Mouse (Mus musculus) midbrain, embryonic 12.5 days (tissue): ENCODE data around the gene Card9. TPM values are rescaled to one million over a fixed set of nuclear protein-coding genes. Genes with fewer than 3 reads are reported as not detected.
A peak's percentile ranks its signal among the peaks of the same experiment; 100 is the strongest.

Experiments used
- ATAC-seq: fragments of 200-750 bp; cut with Nextera tagmentation; 2 replicates; pipeline ENCODE4 v1.8.0; 2017; ENCODE audit warnings: low read depth, moderate TSS enrichment, moderate library complexity; ENCODE audit not compliant: low FRiP score
- H3K27ac ChIP-seq: fragments of 300-500 bp; sonication (generic); replicated peaks from 2 replicates; pipeline ENCODE4 v1.5.1; 2016; ENCODE audit warnings: mild to moderate bottlenecking
- H3K27me3 ChIP-seq: fragments of 300-500 bp; sonication (generic); 2 replicates; pipeline ENCODE4 v1.6.1; 2016; ENCODE audit warnings: mild to moderate bottlenecking
- H3K36me3 ChIP-seq: fragments of 300-500 bp; sonication (generic); 2 replicates; pipeline ENCODE4 v1.6.1; 2016
- H3K4me1 ChIP-seq: fragments of 300-500 bp; sonication (generic); 2 replicates; pipeline ENCODE4 v1.6.1; 2016
- H3K4me2 ChIP-seq: fragments of 300-500 bp; sonication (generic); replicated peaks from 2 replicates; pipeline ENCODE4 v1.6.1; 2016; ENCODE audit warnings: mild to moderate bottlenecking, moderate library complexity
- H3K4me3 ChIP-seq: fragments of 300-500 bp; sonication (generic); 2 replicates; pipeline ENCODE4 v1.5.1; 2016; ENCODE audit warnings: mild to moderate bottlenecking
- H3K9ac ChIP-seq: fragments of 300-500 bp; sonication (generic); replicated peaks from 2 replicates; pipeline ENCODE4 v1.6.1; 2016; ENCODE audit warnings: mild to moderate bottlenecking, moderate library complexity
- H3K9me3 ChIP-seq: fragments of 300-500 bp; sonication (generic); 2 replicates; pipeline ENCODE4 v1.6.1; 2016; ENCODE audit warnings: mild to moderate bottlenecking
- WGBS: fragments of 180-500 bp; shearing (Covaris S2); methylation state at CpG from one replicate; pipeline ENCODE4 v1.1.7; 2016; 5-methylcytosine and 5-hydroxymethylcytosine counted together
- polyA plus RNA-seq: library from polyadenylated mRNA; unstranded; fragments of >200 nt; fragmentation: Nextera tagmentation; extraction: Ambion mirVana; gene quantifications from 2 replicates; pipeline ENCODE4 v1.2.1, GENCODE M21; 2016

Gene Card9
- polyA plus RNA-seq, 1 experiment from 2014 or later, result 2.1 TPM

DNA sequence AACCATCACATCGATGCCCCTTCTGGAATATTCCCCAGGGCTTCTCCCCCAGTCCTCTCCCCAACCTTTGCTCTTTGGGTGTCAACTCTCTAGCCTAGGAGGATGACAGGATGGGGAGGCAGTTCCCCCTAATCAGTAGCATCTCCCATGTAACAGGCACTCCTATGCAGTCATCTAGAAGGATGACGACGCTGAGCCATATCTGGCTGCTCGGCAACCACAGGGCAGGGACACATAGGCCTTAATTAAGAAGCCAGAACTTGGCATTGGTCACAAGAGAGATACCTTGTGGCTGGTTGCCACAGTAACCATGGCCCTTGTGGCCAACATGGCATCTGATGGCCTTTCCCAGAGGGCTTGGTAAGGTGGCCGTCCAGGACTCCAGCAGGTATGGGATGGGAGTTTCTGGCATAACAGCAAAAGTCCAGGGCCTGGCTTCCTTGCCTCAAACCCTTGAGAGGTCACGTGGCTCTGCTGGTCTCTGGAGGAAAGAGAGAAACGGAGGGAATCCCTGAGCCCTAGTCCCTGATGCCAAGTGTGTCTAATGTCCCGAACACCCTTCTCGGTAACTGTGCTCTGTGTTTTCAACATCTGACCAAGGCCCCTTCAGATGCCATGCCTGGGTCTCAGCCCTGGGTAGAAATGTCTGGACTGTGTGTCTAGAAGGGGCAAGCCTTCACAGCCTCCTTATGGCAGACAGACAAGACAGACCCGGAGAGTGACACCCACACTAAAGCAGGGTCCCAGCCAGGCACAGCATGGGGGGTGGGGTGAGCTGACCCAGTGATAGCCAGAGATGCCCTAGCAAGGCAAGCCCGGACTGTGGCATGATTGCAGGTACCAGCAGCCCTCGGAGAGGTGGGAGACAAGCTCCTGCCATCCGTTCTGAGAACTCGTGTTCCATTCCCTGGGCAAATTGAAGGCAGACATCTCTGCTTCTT, 40.2 kb downstream of the Card9 start:
- peaks cover 50% of the 10 kb centered on the region for H3K4me1 ChIP-seq
- no peak overlapping the region for H3K4me3 ChIP-seq
- peaks cover 48% of the 10 kb centered on the region for H3K36me3 ChIP-seq
- ATAC-seq, result no peak
- no peaks in the 10 kb centered on the region for H3K27me3 ChIP-seq
- WGBS, result 91% methylated on average over 14 of the region's 14 CpGs
- no peak overlapping the region for H3K4me2 ChIP-seq
- H3K27ac ChIP-seq, result no peak overlapping the region
- no peak overlapping the region for H3K9ac ChIP-seq
- H3K9me3 ChIP-seq, result no peaks in the 10 kb centered on the region

- H3K9me3 ChIP-seq, result no peaks in the 10 kb centered on the region
- no peak overlapping the region for H3K4me3 ChIP-seq
- H3K9ac ChIP-seq, result no peak overlapping the region
- no peak for ATAC-seq
- WGBS, result 84% methylated on average over 13 of the region's 13 CpGs
- peaks cover 56% of the 10 kb centered on the region for H3K4me1 ChIP-seq
- H3K4me2 ChIP-seq, result no peak overlapping the region
- no peaks in the 10 kb centered on the region for H3K27me3 ChIP-seq
- no peak overlapping the region for H3K27ac ChIP-seq
- H3K36me3 ChIP-seq, result peaks cover 40% of the 10 kb centered on the region
Observed at GRCm38 (mm10) chr2:26319519-26320244, 41.0 kb downstream of the Card9 start.

DNA sequence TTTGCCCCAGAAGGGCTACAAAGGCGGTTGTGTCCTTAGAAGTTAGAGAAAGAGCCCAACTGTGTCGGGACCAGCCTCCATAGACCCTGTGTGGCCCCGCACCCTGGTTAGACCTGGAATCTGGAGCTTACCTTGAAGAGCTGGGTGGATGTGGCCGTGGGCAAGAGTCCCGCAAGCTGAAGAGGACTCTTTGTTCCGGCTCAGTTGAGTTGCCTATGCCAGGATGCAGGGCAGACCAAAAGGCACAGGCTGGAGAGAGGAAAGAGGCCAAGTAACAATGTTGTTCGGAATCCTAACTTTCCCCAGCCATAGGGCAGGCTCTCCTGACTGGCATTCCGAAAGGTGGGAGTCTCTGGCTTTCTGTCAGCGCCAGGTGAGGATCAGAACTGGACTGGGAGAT, 41.6 kb downstream of the Card9 start:
- H3K4me2 ChIP-seq, result no peak overlapping the region
- peaks cover 59% of the 10 kb centered on the region for H3K4me1 ChIP-seq
- H3K9ac ChIP-seq, result no peak overlapping the region
- no peak for ATAC-seq
- no peak overlapping the region for H3K27ac ChIP-seq
- 92% methylated on average over 9 of the region's 9 CpGs for WGBS
- no peaks in the 10 kb centered on the region for H3K27me3 ChIP-seq
- peaks cover 34% of the 10 kb centered on the region for H3K36me3 ChIP-seq
- no peak overlapping the region for H3K4me3 ChIP-seq
- H3K9me3 ChIP-seq, result no peaks in the 10 kb centered on the region

GRCm38 (mm10) chr2:26317991-26318672, 42.6 kb downstream of the Card9 start:
- H3K4me3 ChIP-seq, result peak overlapping the region; percentile 90
- H3K4me2 ChIP-seq, result peak overlapping the region; percentile 84
- no peaks in the 10 kb centered on the region for H3K27me3 ChIP-seq
- no peak for ATAC-seq
- H3K27ac ChIP-seq, result no peak overlapping the region
- 91% methylated on average over 3 of the region's 3 CpGs for WGBS
- H3K9ac ChIP-seq, result peak overlapping the region; percentile 97; the same call in 1 of the 2 replicates
- H3K4me1 ChIP-seq, result peaks cover 59% of the 10 kb centered on the region
- peaks cover 25% of the 10 kb centered on the region for H3K36me3 ChIP-seq
- H3K9me3 ChIP-seq, result no peaks in the 10 kb centered on the region

GRCm38 (mm10) chr2:26317371-26317770, 43.3 kb downstream of the Card9 start:
- Histone ChIP-seq H3K27me3 (no peaks in the 10 kb centered on the region), H3K4me3 (peak overlapping the region; percentile 90), H3K9me3 (no peaks in the 10 kb centered on the region), H3K4me2 (peak overlapping the region; percentile 84), H3K9ac (peak overlapping the region; percentile 97; the same call in 1 of the 2 replicates), H3K27ac (no peak overlapping the region), H3K36me3 (peaks cover 17% of the 10 kb centered on the region), H3K4me1 (peaks cover 59% of the 10 kb centered on the region)
- WGBS, result 82% methylated on average over 3 of the region's 3 CpGs
- ATAC-seq, result no peak

DNA sequence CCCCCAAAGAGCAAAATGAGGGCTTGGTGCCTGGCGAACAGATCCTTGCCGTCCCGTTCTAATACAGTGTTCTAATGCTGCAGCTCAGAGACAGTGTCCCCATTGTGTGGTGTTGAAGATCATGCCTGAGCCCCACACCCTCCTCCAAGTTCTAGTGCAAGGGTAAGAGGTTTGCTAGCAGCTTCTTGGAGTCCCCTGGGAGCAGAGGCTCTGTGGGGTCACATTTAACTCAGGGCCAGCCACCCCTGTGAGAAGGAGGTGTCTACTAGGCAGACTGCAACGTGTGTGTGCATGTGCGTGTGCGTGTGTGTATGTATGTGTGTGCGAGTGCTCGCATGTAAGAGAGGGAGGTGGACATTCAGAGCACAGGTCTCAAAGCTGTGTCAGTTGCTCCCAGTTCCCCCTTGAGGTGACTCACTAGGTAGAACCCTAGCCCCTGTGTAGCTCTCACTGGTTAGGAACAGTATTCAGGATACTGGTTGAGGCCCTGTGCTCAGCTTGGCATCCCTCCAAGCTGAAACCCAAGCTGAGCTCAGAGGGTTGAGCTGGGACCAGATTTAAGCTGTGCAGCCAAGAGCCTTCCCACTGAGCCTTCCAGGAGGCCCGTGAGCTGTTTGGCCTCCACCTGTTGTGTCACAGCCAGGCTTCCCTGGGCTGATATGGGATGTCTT, 44.0 kb downstream of the Card9 start:
- no peaks in the 10 kb centered on the region for H3K9me3 ChIP-seq
- ATAC-seq, result no peak
- H3K27me3 ChIP-seq, result no peaks in the 10 kb centered on the region
- peaks cover 59% of the 10 kb centered on the region for H3K4me1 ChIP-seq
- peak overlapping the region; percentile 97 for H3K9ac ChIP-seq
- H3K27ac ChIP-seq, result peak overlapping the region; percentile 96
- H3K4me2 ChIP-seq, result peak overlapping the region; percentile 84
- H3K4me3 ChIP-seq, result peak overlapping the region; percentile 90
- H3K36me3 ChIP-seq, result 0 out of 2 replicates have a peak, but pooled peaks cover 15% of the 10 kb centered on the region
- WGBS, result 60% methylated on average over 9 of the region's 9 CpGs

DNA sequence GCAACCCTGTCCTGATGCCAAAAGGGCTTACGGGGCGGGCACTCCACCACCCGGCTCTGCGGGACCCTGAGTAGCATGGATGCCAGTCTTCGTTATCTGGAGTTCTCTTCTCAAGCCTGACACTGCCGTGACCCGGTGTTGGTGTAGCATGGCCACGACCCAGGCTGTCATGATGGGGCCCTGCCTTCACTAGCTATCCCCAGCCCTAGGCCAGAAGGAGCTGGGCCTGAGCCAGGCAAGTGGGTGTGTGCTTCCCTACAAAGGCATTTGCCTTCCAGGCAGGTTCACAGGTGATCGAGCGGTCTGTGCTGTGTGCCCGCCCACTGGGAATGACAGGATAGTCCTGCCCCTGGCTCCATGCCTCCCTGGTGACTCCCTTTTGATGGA, 44.8 kb downstream of the Card9 start:
- Histone ChIP-seq H3K27me3 (no peaks in the 10 kb centered on the region), H3K9ac (peak overlapping the region; percentile 97), H3K4me1 (peaks cover 53% of the 10 kb centered on the region), H3K27ac (peak overlapping the region; percentile 96), H3K4me2 (peak overlapping the region; percentile 84), H3K9me3 (no peaks in the 10 kb centered on the region), H3K4me3 (peak overlapping the region; percentile 90), H3K36me3 (0 out of 2 replicates have a peak, but pooled peaks cover 15% of the 10 kb centered on the region)
- 1% methylated on average over 11 of the region's 11 CpGs for WGBS
- no peak; the same call in 1 of the 2 replicates for ATAC-seq

DNA sequence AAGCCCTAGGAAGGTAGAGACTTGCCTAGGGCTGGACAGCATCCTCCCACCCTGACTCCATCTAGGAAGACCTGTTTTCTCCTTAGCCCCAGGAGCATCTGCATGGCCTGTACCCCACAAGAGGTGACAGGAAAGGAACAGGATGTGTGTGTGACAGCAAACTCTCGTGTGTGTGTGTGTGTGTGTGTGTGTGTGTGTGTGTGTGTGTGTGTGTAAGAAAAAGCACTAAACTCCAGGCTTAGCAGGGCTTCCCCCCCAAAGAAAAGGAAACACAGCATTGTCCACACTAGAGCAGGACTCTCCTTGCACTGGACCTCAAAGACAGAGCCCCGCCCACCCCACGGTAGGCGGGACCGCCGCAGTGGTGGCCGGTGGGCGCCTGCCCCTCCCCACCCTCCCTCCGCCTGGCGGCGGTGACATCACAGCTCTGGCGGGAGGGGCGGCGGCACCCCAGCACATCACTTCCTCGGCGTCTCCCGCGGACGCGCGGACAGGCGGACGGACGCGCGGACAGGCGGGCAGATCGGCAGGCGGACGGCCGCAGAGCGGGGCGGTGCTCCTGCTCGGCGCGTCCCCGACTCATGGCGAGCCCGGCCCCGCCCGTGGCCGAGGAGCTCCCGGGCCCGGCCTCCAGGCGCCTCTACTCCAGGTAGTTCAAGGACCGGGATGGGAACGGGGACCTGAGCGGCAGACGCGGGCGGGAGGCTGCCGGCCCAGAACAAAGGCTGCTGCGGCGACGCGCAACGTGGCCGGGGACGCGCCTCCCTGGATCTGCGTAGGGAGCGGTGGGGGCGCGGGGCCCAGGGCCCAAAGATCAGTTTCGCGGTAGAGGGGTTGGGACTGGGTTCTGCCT, 45.4 kb downstream of the Card9 start, which contains the start of gene Gpsm1:
Gene Gpsm1 (plus strand): TSS at position 444 of the 853 bp plus-strand sequence.
- under 1% methylated on average over 53 of the region's 66 CpGs for WGBS
- peak; percentile 90 for ATAC-seq
- H3K27ac ChIP-seq, result peak within 1 kb of the TSS; percentile 96
- H3K4me3 ChIP-seq, result peak within 1 kb of the TSS; percentile 90
- peaks cover 50% of the 10 kb centered on the region for H3K4me1 ChIP-seq
- no peaks in the 10 kb centered on the region for H3K9me3 ChIP-seq
- 0 out of 2 replicates have a peak, but pooled peaks cover 9% of the 10 kb centered on the region for H3K36me3 ChIP-seq
- no peaks in the 10 kb centered on the region for H3K27me3 ChIP-seq
- H3K9ac ChIP-seq, result peak within 1 kb of the TSS; percentile 97
- peak within 1 kb of the TSS; percentile 84 for H3K4me2 ChIP-seq

DNA sequence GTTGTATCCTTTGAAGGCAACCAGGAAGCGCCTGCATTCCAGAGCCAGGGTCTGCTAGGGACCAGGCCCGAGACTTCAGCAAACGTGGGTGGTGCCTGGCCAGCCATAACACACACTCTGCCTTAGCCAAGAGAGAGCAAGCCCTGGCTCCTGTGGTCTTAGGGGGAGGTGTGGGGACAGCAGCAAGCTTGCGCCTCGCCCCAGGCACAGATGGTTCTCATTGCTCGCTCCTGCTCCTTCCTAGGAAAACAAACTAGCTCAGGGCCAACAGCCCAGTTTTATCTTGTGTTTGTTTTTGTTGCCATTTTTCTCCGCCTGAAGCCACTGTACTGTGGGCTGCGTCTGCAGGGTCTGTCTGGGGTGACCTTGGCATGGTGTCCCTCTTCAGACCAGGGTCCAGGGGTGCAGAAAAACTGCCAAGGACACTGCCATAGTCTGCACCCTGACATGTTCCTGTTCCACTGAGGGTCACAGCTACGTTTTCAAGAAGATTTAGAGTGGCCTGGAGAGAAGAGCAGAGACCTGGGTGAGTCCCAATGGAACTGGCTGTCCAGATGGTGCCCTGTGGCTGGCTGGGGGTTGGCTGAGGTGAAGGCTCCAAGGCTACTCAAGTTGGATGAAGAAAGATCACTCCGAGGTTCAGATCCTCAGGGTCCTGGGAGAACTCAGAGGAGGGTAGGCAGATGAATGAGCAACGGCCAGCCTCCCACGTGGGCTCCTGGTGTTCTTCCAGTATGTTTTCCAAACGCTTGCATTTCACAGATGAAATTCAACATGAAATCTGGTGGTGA, 46.2 kb downstream of the Card9 start:
- no peaks in the 10 kb centered on the region for H3K9me3 ChIP-seq
- H3K27ac ChIP-seq, result peak overlapping the region; percentile 96
- H3K4me3 ChIP-seq, result peak overlapping the region; percentile 90
- H3K36me3 ChIP-seq, result 0 out of 2 replicates have a peak, but pooled peaks cover 4% of the 10 kb centered on the region
- H3K27me3 ChIP-seq, result no peaks in the 10 kb centered on the region
- WGBS, result 68% methylated on average over 13 of the region's 13 CpGs
- H3K9ac ChIP-seq, result peak overlapping the region; percentile 97
- peak overlapping the region; percentile 84 for H3K4me2 ChIP-seq
- no peak for ATAC-seq
- H3K4me1 ChIP-seq, result peaks cover 49% of the 10 kb centered on the region

DNA sequence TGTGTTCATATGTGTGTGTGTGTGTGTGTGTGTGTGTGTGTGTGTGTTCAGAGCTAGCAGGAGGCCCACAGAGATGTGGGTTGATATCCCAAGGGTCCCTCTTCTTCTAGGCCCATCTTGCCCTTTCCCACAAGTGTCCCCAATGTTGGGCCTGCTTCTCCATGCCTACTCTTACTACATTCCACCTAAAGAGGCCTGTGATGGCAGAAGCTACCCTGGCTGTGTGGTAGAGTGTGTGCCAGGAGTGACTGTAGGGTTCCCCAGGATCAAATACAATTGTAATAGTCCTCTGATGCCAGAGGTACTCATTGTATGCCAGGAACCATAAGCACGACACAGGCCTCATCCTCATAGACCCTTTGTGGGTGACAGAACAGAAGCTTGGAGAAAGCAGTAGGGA, 47.3 kb downstream of the Card9 start:
- no peak for ATAC-seq
- Histone ChIP-seq H3K4me3 (no peak overlapping the region), H3K36me3 (no peaks in the 10 kb centered on the region), H3K9me3 (no peaks in the 10 kb centered on the region), H3K27ac (0 out of 2 replicates have a peak overlapping the region, but pooled peaks have one; percentile 25), H3K4me1 (peaks cover 43% of the 10 kb centered on the region), H3K27me3 (no peaks in the 10 kb centered on the region), H3K9ac (no peak overlapping the region), H3K4me2 (no peak overlapping the region)
- WGBS, result 94% methylated on average over 1 of the region's 1 CpGs
